Comparison of ENCODE assay signal across 15 mouse cellular contexts in genomic region chr7:34400070-34400469, GRCm38 (mm10). TPM values are rescaled to one million over a fixed set of nuclear protein-coding genes. Genes with fewer than 3 reads are reported as not detected.
A peak's percentile ranks its signal among the peaks of the same experiment; 100 is the strongest.
DNase-seq lines count a peak whose midpoint lies in the region; ATAC-seq and TF ChIP-seq lines count a peak whose summit lies in the region.
"Had no signal": no experiment of that assay in that cellular context is flagged by ENCODE, and none has a peak within 500 bp of the region (broad histone marks: within the 10 kb centered on the region; RNA-seq: fewer than 3 reads in every experiment).

No protein-coding gene starts in this region.

- no peaks in the 10 kb centered on the region for H3K27me3 ChIP-seq in lung, postnatal 0 days (replicated peaks; ENCODE audit: insufficient read depth, low read length)
- H3K27me3 ChIP-seq in Patski: no peaks in the 10 kb centered on the region
- H3K27me3 ChIP-seq in small intestine, adult 2 months (ENCODE audit: control insufficient read depth, insufficient read depth, low read length): no peaks in the 10 kb centered on the region
- H3K27me3 ChIP-seq: embryonic facial prominence, embryonic 12.5 days; forebrain, embryonic 15.5 days; hindbrain, embryonic 12.5 days; limb, embryonic 12.5 days had no signal

- H3K4me2 ChIP-seq in lung, postnatal 0 days (replicated peaks; ENCODE audit: low read depth, low read length): no peak overlapping the region
- H3K4me2 ChIP-seq: embryonic facial prominence, embryonic 12.5 days; forebrain, embryonic 15.5 days; hindbrain, embryonic 12.5 days; limb, embryonic 12.5 days; midbrain, embryonic 11.5 days had no signal

- in situ Hi-C loops in Patski (cut with MboI; ENCODE audit: low pct_unique_long_range_greater_than_20kb): loop anchor here (25.0 kb wide), 1 partner anchor 787 kb away; the partner anchor contains the start of gene Slc7a10

- TF ChIP-seq CTCF in lung, postnatal 0 days (IDR thresholded peaks at IDR 0.05): peak; percentile 34; the same call in 1 of the 2 replicates
- peak; percentile 10 for TF ChIP-seq CTCF in Patski (IDR thresholded peaks at IDR 0.05)
- peak; percentile 14; the same call in 1 of the 2 replicates for TF ChIP-seq CTCF in small intestine, adult 2 months (IDR thresholded peaks at IDR 0.05; ENCODE audit: extremely low read depth, insufficient read length, insufficient replicate concordance, low read depth, low read length)

- 53% methylated on average over 2 of the region's 4 CpGs for WGBS in lung, postnatal 0 days
- 48% methylated on average over 4 of the region's 4 CpGs for WGBS in small intestine, adult 2 months

- H3K4me1 ChIP-seq in lung, postnatal 0 days (ENCODE audit: insufficient read depth, low read depth, low read length): no peaks in the 10 kb centered on the region
- H3K4me1 ChIP-seq in small intestine, adult 2 months (ENCODE audit: control insufficient read depth, insufficient read depth, insufficient read length, low read length): no peaks in the 10 kb centered on the region
- H3K4me1 ChIP-seq: embryonic facial prominence, embryonic 12.5 days; forebrain, embryonic 15.5 days; hindbrain, embryonic 12.5 days; limb, embryonic 12.5 days had no signal

- no peak for TF ChIP-seq POLR2A in small intestine, adult 2 months (IDR thresholded peaks at IDR 0.05; ENCODE audit: low read depth, low read length)

- intact Hi-C loops in heart, postnatal 10 days (cut with DNase I): loop anchor here (10.0 kb wide), 1 partner anchor 605 kb away; no protein-coding TSS in a partner anchor
- intact Hi-C loops in left cerebral cortex, postnatal 36 days (cut with DNase I): loop anchor here (10.0 kb wide), 2 partner anchors 95 to 775 kb away; no protein-coding TSS in a partner anchor

- peak; percentile 14 for DNase-seq in heart, postnatal 4 days
- DNase-seq in heart, postnatal 10 days: no peak
- no peak for DNase-seq in lung, postnatal 0 days (ENCODE audit: low spot score)
- no peak for DNase-seq in lung, postnatal 4 days
- no peak for DNase-seq in Patski (ENCODE audit: low read depth, low spot score)
- DNase-seq in yolk sac, embryonic 10.5 days (ENCODE audit: low spot score): no peak
- DNase-seq in left cerebral cortex, postnatal 36 days (ENCODE audit: low spot score in 2 of 2): no peak
- DNase-seq: adrenal gland, postnatal 10 days; cerebellum, adult 18-20 months had no signal

- no peak overlapping the region for H3K4me3 ChIP-seq in lung, postnatal 0 days (ENCODE audit: low read depth, low read length)
- no peak overlapping the region for H3K4me3 ChIP-seq in small intestine, adult 2 months (ENCODE audit: low read depth, low read length)
- H3K4me3 ChIP-seq: embryonic facial prominence, embryonic 12.5 days; forebrain, embryonic 15.5 days; hindbrain, embryonic 12.5 days; limb, embryonic 12.5 days had no signal

- H3K36me3 ChIP-seq in lung, postnatal 0 days (ENCODE audit: insufficient read depth, low read length): no peaks in the 10 kb centered on the region
- no peaks in the 10 kb centered on the region for H3K36me3 ChIP-seq in small intestine, adult 2 months (ENCODE audit: control insufficient read depth, insufficient read depth, low read length)
- H3K36me3 ChIP-seq: embryonic facial prominence, embryonic 12.5 days; forebrain, embryonic 15.5 days; hindbrain, embryonic 12.5 days; limb, embryonic 12.5 days had no signal

- no peak overlapping the region for H3K9ac ChIP-seq in lung, postnatal 0 days (replicated peaks; ENCODE audit: low read depth)
- H3K9ac ChIP-seq: embryonic facial prominence, embryonic 12.5 days; forebrain, embryonic 15.5 days; hindbrain, embryonic 12.5 days; limb, embryonic 12.5 days had no signal

- no peaks in the 10 kb centered on the region for H3K9me3 ChIP-seq in lung, postnatal 0 days (ENCODE audit: low read length)
- H3K9me3 ChIP-seq: embryonic facial prominence, embryonic 12.5 days; forebrain, embryonic 15.5 days; hindbrain, embryonic 12.5 days; limb, embryonic 12.5 days had no signal

- POLR2A ChIA-PET in Patski (lab: Charles Lee): no interaction called here

- no peak for ATAC-seq in lung, postnatal 0 days
- ATAC-seq in Patski: no peak
- ATAC-seq: forebrain, embryonic 15.5 days had no signal

- no peak overlapping the region for H3K27ac ChIP-seq in lung, postnatal 0 days (ENCODE audit: low read length)
- no peak overlapping the region for H3K27ac ChIP-seq in small intestine, adult 2 months (ENCODE audit: insufficient read depth, low read depth, low read length)
- H3K27ac ChIP-seq: embryonic facial prominence, embryonic 12.5 days; forebrain, embryonic 15.5 days; hindbrain, embryonic 12.5 days; limb, embryonic 12.5 days had no signal

- CTCF ChIA-PET in Patski (lab: Charles Lee): no interaction called here

- TF ChIP-seq EP300 in lung, postnatal 0 days (IDR thresholded peaks at IDR 0.05): no peak

RNA-seq across cellular contexts. Expression of gene Lsm14a, which starts 7.0 kb away (rescaled TPM):
- total RNA-seq in heart, postnatal 4 days (2021): 100 to 1,000 TPM; 102 to 103 TPM
- total RNA-seq in heart, postnatal 10 days (2021): 100 to 1,000 TPM in 1 of 2 experiments, 10 to 100 TPM in 1; 87.6 to 102 TPM
- 76.1 and 80.2 TPM in 2 replicates for polyA plus RNA-seq in lung, postnatal 0 days (2015; fragmentation: Nextera tagmentation; extraction: Ambion mirVana)
- 118 TPM for polyA plus RNA-seq in Patski (2021)
- polyA plus RNA-seq in small intestine, adult 2 months (2012; rRNA removed): 11.4 and 25.3 TPM in 2 replicates
- 10 to 100 TPM; 80.9 to 83.4 TPM for total RNA-seq in left cerebral cortex, postnatal 36 days (2021)
